Mouse (Mus musculus) urinary bladder, adult 2 months (tissue): ENCODE results near the gene Snx8. TPM values are rescaled to one million over a fixed set of nuclear protein-coding genes. Genes with fewer than 3 reads are reported as not detected.
"Not testable (repeated sequence)": the region's sequence is repeated elsewhere in the genome, so short reads cannot be mapped to it uniquely, and the experiment has no call there.

Experiments used
- DNase-seq: peaks from one replicate; pipeline ENCODE4 v3.0.0; 2022; ENCODE audit warnings: low spot score
- polyA plus RNA-seq: library from polyadenylated mRNA; depleted of rRNA; stranded (reverse); fragments of >200 nt; gene quantifications from 2 replicates; pipeline ENCODE4 v1.2.3, GENCODE M21; 2012

Snx8 gene
- polyA plus RNA-seq, 1 experiment: 18.6 TPM

DNA sequence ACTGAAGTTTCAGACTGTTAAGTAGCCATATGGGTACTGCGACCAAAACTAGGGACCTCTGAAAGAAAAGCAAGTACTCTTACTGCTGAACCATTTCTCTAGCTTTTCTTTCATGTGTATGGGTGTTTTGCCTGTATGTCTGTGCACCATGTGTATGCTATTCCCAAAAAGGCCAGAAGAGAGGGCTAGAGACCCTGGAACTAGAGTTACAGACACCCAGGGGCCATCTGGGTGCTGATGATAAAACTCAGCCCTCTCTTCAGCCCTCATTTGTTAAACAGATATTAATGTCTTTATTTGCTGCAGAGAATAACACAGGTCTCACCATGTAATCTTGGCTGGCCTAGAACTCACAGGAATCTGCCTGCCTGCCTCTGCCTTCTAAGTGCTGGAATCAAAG lies 4.6 kb downstream of the Snx8 start:
- no peak for DNase-seq

DNA sequence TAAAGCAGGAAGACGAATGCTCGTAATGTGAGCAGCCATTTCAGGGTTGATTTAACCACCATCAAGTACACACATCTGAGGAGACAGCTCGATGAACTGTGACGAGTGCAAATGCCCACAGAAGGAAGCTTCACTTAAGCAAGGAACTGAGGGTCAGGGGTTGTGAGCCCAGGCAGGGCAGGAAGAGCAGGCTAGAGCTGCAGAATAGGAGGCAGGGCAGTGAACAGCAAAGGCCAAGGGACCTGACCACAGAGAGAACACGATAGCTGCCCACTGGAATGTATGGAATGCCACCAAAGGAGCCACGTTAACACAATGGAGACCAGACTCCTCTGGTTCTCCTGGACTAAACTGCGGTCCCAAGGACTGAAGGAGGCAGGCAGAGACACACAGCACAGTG lies 5.5 kb downstream of the Snx8 start:
- no peak for DNase-seq

DNA sequence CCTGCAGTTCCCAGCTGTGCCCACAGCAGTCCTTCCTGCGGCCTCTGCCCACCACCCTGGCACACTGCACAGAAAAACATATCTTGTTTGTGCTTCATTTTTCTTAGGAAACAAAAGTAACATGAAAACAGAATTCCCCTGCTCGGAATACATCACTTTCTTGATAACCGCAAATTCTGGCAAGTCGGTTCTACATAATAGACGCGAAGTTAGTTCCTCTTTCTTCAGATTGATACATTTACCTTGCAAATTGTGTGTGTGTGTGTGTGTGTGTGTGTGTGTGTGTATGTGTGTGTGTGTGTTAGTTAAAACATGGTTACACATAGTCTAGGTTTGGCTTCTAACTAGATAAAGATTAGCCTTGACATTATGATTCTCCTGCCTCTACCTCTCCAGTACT lies 6.4 kb downstream of the Snx8 start:
- DNase-seq: no peak

DNA sequence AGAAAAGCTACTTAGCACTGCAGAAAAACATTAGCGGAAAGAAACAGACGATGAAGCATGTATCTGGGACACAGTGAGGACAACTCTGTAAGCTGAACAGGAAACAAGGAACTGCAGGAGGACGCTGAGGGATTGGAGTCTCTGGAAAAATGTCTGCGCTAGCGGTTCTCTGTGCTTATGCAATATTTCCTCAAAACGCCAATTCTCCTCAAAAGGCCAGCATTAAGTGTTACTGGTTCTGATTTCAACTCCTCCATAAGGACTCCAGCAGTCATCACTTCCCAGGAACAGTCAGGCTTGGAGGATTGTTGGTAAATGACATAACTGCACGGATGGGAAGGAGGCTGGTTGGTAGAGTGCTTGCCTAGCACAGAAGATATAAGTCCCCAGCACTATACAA lies 7.9 kb downstream of the Snx8 start:
- no peak for DNase-seq

DNA sequence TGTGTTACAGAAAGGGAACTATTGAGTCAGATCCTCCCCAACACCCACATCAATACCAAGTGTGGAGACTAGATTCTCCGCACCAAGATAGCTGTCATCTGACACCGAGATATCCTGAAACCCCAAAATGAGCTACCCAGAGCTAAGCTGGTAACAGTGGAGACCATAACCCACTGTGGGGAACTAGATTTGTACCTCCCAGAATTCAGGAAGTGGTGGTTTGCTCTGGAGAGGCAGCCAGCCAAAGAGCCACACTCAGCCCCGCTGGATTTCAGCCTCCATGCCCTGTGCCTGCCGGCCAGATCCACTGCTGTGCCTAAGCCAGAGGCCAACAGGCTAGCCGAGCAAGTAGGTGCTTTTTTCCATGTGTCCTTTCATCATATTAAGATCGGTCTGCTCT lies 9.8 kb downstream of the Snx8 start:
- DNase-seq: no peak

DNA sequence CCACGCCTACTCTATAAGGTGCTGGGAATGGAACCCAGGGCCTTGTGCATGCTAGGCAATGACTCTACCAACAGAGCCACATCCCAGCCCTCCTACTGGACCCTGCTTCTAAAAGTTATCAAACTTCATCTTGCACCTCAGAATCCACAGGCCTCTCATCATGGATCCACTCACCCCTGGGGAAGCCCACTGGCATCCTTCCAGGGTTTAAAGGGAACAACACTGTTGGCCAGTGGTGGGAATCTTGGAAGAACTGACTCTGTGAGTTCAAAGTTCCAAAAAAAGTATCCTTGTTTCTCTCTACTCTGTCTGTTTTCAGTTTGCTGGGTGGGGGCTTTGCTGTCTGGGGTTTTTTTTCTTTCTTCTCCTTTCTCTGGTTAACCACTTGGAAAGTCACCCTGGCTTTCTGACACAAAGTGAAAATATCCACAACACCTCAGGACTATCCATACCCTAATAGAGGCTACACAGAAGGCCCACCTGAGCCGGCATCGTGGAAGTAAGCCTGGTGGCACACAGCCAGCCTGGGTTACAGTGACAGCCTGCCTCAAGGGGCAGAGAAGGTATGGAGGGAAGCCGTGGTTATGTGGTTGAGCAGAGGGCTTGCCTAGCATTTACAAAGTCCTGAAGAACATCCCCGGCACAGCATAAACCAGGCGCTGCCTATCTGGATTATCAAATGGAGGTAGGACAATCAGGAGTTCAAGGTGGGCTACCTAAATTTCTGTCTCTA lies 10.8 kb downstream of the Snx8 start:
- no peak for DNase-seq

DNA sequence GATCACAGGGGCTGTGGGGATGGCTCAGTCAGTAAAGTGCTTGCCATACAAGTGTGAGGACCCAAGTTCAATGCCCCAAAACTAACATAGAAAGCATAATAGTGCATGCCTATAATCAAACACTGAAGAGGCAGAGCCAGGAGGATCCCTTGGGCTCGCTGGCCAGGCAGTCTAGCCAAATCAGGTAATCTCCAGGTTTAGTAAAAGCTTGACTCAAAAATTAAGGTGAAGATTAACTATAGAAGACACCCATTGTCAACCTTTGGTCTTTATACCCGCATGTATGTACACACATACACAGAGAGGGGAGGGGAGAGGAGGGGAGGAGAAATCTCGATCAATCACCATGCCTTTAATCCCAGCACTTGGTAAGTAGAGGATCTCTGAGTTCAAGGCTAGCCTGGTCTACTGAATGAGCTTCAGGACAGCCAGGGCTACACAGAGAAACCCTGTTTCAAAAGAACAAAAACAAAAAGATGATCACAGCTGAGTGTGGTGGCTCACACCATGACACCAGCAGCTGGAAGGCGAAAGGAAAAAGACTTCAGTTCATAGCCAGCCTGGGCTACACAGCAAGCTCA lies 13.7 kb downstream of the Snx8 start:
- DNase-seq: no peak

DNA sequence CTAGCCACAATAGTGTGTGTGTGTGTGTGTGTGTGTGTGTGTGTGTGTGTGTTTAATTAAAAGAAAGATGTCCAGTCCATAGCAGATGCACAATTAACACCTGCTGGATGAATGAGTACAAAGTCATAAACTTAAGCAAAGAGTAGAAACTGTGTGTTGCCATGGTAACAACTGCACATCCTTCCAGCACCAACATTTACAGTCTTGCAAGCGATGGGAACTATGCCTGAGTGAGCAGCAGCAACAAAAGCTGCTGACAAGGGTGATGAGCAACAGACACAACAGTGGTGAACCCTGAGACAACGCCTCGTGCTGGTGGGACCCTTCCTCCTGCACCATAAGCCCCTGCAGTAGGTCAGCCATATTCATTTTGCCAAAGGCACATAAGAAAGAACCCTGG lies 14.8 kb downstream of the Snx8 start:
- no peak for DNase-seq

DNA sequence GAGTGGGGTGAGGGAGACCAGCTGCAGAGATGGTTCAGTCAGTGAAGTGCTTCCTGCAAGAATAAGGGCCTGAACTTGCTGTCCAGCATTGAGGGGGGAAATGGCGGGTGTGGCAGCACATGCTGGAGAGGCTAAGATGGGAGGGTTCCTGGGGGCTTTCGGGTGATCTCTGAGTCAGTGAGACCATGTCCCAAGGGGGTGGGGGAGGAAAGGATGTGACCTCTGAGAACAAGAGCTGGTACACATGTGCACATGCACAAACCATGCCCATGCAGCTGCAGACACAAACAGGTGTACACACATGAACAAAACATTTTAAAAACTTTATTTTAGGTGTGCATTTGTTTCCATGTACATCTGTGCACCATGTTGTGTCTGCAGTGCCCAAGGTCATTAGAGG lies 15.4 kb downstream of the Snx8 start:
- DNase-seq: no peak

DNA sequence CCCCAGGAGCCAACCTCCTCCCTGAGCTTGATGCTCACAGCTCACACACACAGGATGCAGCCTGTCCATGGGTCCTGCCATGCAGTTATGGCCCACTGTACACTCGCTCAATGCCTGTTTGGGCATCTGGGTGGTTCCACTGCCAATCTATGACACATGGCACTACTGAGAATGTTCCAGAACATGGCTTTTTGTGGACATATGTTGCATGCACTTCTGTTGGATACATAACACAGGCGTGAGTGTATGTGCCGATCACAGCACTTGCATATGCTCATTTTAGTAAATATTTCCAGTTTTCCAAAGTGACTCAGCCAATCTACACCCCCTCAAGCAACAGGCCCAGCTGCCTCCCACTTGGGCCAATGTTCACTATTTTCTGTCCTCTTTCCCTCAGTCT lies 17.4 kb downstream of the Snx8 start:
- no peak for DNase-seq

DNA sequence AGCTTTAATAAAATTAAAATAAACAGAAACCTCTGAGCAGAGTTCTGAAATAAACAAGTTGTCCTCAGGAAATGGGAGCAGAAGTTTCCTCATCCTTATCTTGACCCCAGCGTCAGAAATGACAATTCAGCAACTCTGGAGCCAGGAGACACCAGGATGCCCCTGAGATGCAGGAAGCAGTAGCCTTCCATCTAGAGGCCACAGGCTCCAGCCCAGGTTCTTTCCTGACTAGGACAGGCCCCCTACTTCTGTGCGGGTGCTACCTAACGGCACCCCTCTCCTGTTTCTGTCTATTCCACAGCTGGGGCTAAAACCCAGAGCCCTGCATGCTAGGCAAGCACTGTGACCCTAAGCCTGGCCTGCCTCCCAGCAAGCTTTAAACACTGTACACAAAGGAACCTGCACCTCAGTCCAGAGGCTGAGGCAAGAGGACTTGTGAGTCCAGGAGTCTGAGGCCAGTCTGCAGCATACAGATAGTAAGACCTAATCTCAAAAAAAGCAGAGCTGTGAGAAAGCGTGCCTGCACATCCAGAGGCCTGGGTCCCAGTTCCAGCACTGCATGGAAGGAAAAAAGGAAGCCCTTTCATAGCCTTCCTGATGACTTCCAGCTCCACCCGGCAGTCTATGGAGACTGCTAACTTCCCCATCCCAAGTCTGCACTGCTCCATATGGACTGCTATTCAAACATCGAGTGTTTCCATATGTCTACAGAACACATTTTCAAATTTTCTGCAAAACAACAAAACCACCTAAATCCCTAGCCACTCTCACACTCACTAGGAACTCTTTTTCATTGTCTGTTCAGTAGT lies 18.4 kb downstream of the Snx8 start:
- no peak for DNase-seq

DNA sequence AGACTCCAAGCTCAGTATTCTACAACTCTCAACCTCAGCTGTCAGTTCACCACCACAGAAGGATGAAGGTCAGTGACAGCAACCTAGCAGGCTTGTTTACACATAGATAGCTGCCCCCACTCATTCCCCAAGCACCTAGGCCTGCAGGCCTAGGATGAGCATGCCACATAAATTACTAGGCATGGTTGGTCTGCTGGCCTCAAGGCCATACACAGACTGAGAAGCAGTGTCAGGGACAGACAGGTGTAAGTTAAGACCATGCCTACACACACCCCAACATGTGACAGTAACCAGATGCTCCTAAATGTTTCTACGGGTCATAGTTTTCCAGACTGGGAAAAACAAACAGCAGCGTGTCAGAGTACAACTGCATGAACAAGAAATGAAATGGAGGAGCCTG lies 19.6 kb downstream of the Snx8 start:
- no peak for DNase-seq

DNA sequence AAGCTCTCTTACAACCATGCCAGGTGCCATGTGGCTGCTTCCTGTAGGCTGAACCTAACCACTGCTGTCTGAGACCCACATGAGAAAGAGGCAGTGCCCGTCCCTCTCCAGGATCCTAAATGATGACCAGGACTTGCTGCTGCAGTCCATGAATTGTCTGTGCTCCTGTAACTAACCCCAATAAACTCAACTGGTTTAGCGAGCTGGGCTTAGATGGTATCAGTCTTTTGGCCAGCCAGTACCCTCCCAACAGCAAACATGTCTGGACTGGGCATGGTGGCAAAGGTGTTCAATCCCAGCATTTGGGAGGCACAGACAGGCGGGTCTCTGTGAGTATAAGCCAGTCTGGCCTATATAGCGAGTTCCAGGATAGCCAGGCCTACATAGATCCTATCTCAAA lies 20.1 kb downstream of the Snx8 start:
- no peak for DNase-seq

DNA sequence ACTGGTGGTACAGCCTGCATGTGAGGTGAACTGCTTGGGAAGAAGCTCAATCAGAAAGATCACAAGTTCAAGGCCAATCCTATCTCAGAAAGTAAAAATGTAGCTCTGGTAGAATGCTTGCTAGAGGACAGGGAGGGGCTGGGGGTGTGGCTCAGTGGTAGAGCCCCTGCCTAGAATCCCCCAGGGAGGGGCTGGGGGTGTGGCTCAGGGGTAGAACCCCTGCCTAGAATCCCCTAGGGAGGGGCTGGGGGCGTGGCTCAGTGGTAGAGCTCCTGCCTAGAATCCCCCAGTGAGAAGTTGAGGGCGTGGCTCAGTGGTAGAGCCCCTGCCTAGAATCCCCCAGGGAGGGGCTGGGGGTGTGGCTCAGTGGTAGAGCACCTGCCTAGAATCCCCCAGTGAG lies 20.9 kb downstream of the Snx8 start:
- DNase-seq: not testable (repeated sequence)

DNA sequence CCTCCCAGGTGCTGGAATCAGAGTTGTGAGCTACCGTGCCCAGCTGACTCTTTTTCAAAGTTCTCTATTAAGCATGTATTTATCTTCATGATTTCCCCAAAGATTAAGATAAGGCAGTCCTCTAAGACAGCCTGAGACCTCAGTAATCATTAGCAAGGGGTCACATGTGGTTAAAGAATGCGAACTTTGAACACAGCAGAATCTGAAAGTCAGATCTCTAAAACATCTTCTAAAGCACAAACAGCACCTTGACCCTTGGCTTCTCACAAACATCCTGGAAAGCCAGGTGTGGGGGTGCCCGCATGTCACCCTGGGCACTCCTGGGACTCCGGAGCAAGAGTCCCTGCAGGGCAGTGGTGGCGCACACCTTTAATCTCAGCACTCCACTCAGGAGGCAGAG lies 24.6 kb downstream of the Snx8 start:
- no peak for DNase-seq

DNA sequence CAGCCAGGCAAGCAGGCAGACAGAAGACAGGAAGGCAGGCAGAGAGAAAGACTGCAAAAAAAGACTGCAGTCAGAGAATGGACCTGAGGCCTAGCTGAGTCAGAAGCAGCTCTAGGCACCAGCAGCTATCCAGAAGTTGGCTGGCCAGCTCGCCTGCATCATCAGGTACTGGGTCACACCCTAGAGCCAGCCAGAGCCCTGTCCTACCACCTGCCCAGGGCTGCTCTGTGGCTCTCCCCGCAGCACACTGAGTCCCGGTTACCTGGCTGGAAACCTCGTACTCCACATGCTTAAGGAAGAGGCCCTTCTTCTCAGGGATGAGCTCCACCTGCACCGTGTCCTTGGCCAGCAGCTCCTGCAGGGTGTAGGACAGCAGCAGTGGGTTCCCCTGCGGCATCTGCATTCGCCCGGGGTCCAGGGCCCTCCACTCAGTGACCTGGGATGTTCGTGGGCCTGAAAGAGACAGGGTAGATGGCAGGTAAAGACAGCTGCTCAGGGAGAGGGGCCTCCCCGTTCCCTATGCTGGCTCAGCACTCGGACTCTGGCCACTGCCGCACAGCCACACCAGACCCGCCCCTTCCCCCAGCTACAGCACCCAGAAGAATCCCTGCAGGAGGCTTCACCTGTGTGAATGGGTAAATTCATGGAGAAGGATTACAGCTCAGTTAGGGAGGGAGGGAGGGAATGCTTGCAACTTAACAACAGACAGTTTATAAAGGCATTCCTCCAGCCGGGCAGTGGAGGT lies 29.0 kb downstream of the Snx8 start:
- no peak for DNase-seq

DNA sequence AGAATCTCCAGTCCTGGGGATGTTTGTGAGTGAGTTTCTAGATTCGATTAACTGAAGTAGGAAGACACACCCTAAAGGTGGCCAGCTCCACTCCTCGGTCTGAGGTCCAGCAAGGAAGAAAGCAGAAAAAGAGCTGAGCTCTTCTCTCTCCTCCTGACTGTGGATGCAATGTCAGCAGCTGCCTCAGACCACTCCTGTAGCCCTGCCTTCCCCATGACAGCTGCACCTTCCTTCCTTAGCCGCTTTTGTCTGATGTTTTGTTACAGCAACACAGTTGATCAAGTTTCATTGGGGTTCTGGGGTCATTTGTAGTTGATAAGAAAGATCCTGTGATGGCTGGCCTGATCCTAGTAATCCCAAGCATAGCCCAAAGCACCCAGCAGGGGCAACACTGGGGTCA lies 31.6 kb downstream of the Snx8 start:
- no peak for DNase-seq

DNA sequence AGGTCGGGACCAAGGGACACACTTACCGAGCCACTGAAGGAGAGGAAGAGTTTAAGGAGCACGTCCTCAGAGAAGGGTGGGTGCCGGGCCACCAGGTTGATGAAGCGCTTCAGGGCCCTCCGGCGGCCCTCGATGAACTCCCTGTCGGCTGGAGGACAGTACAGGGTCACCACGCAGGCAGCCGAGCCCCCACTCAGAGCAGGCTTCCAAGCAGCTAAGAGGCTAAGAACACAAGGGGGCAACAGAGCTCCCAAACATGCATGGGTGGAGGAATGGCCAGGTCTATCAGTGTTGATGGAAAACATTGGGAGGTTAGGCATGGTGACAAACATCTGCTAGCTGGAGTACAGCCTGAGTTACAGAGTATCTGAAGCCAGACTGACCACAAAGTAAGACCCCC lies 33.1 kb downstream of the Snx8 start:
- DNase-seq: no peak

DNA sequence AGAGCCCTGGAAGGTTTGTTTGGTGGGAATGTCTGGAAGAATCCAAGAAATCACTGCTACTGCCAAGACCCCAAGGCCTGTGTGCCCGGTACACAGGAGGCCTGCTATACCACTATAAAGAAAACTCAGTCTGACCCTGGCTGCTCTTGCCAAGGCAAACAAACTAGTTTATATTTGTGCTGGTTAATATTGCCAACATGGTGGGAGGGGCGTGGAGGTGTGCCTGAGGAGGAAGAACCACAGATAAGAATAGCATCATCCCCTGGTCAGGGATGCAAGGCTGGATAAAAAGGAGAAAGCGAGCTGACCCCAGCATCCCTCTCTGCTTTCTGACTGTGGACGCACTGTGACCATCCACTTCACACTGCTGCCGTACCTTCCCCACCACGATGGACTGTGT lies 36.7 kb downstream of the Snx8 start:
- no peak for DNase-seq

DNA sequence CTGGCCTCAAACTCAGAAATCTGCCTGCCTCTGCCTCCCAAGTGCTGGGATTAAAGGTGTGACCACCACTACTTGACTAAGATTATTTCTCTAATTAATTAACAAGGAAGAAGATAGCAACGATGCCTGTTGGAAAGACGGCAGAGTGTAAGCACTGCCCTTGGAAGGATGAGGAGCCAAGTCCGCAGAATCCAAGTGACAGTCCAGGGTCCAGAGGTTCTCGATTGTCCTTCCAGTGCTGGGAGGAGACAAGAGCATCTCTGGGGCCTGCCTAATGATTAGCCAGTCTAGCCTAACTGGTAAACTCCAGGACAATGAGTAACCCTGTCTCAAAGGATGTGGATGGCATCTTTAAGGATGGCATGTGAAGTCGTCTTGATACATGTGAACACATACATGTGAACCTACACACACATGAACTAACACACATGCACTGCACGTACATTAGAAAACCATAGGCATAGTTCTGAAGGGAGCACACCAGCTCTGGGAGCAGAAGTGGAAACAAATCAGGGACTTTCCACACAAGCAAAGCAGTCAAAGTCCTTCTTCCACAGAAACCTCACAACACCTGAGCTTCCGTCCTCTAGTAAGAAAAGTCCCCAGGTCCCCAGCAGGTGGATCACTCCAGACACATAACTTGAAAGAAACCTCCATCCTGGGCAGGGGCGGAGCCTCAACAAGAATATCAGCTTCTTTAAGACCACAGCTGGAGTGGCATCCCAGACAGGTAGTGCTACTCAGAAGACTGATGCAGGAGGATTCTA lies 38.1 kb downstream of the Snx8 start:
- no peak for DNase-seq

DNA sequence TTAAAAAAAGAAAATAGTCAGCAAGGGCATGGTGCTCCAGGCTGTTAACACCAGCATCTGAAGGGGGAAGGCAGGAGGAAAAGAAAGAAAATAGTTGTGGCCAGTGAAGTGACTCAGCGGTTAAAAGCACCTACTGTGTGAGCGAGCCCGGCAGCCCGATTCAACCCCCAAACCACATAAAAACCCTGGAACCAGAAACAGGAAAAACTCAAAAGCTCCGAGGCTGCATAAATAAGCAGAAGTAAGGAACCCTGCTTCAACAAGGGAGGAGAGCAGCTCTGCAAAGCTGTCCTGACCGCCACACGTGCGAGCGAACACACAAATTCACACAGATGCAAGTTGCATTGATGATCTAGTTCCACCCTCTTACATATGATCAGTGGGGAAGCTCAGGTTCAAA lies 39.2 kb downstream of the Snx8 start:
- DNase-seq: no peak

DNA sequence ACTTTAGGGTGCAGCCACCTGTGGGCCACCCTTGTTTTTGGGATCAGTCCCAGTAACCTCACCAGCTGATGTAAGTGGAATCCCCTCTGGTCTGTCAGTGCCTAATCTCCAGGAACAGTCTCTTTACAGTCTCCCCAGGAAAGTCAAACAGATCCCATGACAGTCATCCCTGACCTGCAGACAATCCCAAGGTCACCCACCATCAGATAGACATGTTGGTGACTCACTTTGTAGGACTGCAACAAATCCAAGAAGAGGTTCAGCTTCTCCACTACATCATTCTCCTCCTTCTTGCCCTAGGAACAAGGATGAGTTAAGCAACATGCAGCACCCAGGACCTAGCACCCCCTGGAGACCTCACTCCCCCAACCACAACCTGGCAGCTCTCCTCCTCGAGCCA lies 43.0 kb downstream of the Snx8 start:
- DNase-seq: no peak
